Mouse (Mus musculus) CH12.LX (cell line): ENCODE measurements around the gene Elavl4. TPM values are rescaled to one million over a fixed set of nuclear protein-coding genes. Genes with fewer than 3 reads are reported as not detected.

Experiments
- DNase-seq: peaks from one replicate; pipeline ENCODE4 v3.0.0-alpha.2; 2013; ENCODE audit errors: extremely low read depth
- H3K27ac ChIP-seq: 2 replicates; pipeline ENCODE4 v1.5.1; 2012; ENCODE audit warnings: low read depth, mild to moderate bottlenecking, control low read depth, moderate library complexity; ENCODE audit not compliant: insufficient read depth
- H3K27me3 ChIP-seq: replicated peaks from 2 replicates; pipeline ENCODE3; 2012; ENCODE audit warnings: inconsistent platforms
- H3K36me3 ChIP-seq, 2 experiments: replicated peaks in 1 of 2; 2 replicates each; pipeline versions ENCODE3 to v1.6.1; 2012; ENCODE audit warnings: inconsistent platforms in 1 of 2, low read length in 1 of 2, mild to moderate bottlenecking in 1 of 2, mixed read lengths in 1 of 2, moderate library complexity in 1 of 2; ENCODE audit not compliant: control insufficient read depth in 1 of 2, insufficient read depth in 1 of 2
- H3K4me1 ChIP-seq, 2 experiments: 2 replicates each; pipeline ENCODE4 v1.6.1; 2012; ENCODE audit warnings: inconsistent platforms in 1 of 2, moderate library complexity in 1 of 2; ENCODE audit not compliant: insufficient read depth in 2 of 2, control insufficient read depth in 1 of 2
- H3K4me2 ChIP-seq: 2 replicates; pipeline ENCODE4 v1.6.1; 2012; ENCODE audit warnings: low read depth, mild to moderate bottlenecking, control low read depth; ENCODE audit not compliant: poor library complexity, insufficient read depth, severe bottlenecking
- H3K4me3 ChIP-seq, 3 experiments: fragments of 150-350 bp in 1 of 3; sonication (generic) in 1 of 3; replicated peaks in 1 of 3; 2 replicates each; pipeline versions ENCODE3 to v1.5.1; 2011 to 2012; ENCODE audit warnings: low read depth in 2 of 3, low read length in 2 of 3, mild to moderate bottlenecking in 2 of 3, moderate library complexity in 2 of 3, control low read depth in 1 of 3, improper control_type of control experiment in 1 of 3, inconsistent platforms in 1 of 3, mixed read lengths in 1 of 3; ENCODE audit not compliant: poor library complexity in 1 of 3
- H3K79me2 ChIP-seq: replicated peaks from 2 replicates; pipeline ENCODE4 v1.6.1; 2012; ENCODE audit warnings: mild to moderate bottlenecking, moderate library complexity; ENCODE audit not compliant: control insufficient read depth, poor library complexity, insufficient read depth, severe bottlenecking; ENCODE audit errors: extremely low read depth
- H3K9ac ChIP-seq: 2 replicates; pipeline ENCODE4 v1.6.1; 2012; ENCODE audit warnings: low read depth, mild to moderate bottlenecking, control low read depth, moderate library complexity; ENCODE audit not compliant: insufficient read depth
- H3K9me3 ChIP-seq: replicated peaks from 2 replicates; pipeline ENCODE3; 2012; ENCODE audit warnings: low read length, inconsistent platforms, mixed read lengths
- BHLHE40 ChIP-seq: IDR thresholded peaks from 2 replicates; pipeline ENCODE4 v1.6.1; 2011; ENCODE audit warnings: mild to moderate bottlenecking, low read depth, low read length, improper control_type of control experiment
- CHD1 ChIP-seq: IDR thresholded peaks from 2 replicates; pipeline ENCODE4 v1.6.1; 2012; ENCODE audit warnings: low read depth, low read length, improper control_type of control experiment, inconsistent platforms
- CTCF ChIP-seq, 2 experiments: IDR thresholded peaks in 1 of 2; conservative IDR thresholded peaks in 1 of 2; 2 replicates each; pipeline ENCODE4 v1.5.1; 2011 to 2012; ENCODE audit warnings: low read depth in 2 of 2, low read length in 2 of 2, improper control_type of control experiment in 1 of 2, inconsistent platforms in 1 of 2, mild to moderate bottlenecking in 1 of 2, moderate library complexity in 1 of 2
- E2F4 ChIP-seq: IDR thresholded peaks from 2 replicates; pipeline ENCODE4 v1.6.1; 2011; ENCODE audit warnings: low read depth, low read length, improper control_type of control experiment; ENCODE audit not compliant: insufficient replicate concordance
- ELF1 ChIP-seq: IDR thresholded peaks from 2 replicates; pipeline ENCODE4 v1.6.1; 2014; ENCODE audit warnings: low read depth, mild to moderate bottlenecking, inconsistent platforms, low read length, improper control_type of control experiment
- ETS1 ChIP-seq: conservative IDR thresholded peaks from 2 replicates; pipeline ENCODE4 v1.6.1; 2012; ENCODE audit warnings: low read depth, mild to moderate bottlenecking, inconsistent platforms, low read length, improper control_type of control experiment, moderate library complexity
- JUN ChIP-seq: IDR thresholded peaks from 2 replicates; pipeline ENCODE4 v1.6.1; 2011; ENCODE audit warnings: low read depth, mild to moderate bottlenecking, low read length, improper control_type of control experiment, moderate library complexity; ENCODE audit not compliant: insufficient read depth
- JUND ChIP-seq: conservative IDR thresholded peaks from 2 replicates; pipeline ENCODE4 v1.6.1; 2011; ENCODE audit warnings: low read depth, low read length, improper control_type of control experiment
- MAFK ChIP-seq: IDR thresholded peaks from 2 replicates; pipeline ENCODE4 v1.6.1; 2011; ENCODE audit warnings: low read length, improper control_type of control experiment; ENCODE audit not compliant: insufficient replicate concordance
- MAX ChIP-seq: IDR thresholded peaks from 2 replicates; pipeline ENCODE4 v1.6.1; 2011; ENCODE audit warnings: low read length, improper control_type of control experiment
- MEF2A ChIP-seq: IDR thresholded peaks from 2 replicates; pipeline ENCODE4 v1.6.1; 2014; ENCODE audit warnings: low read depth, mild to moderate bottlenecking, inconsistent platforms, low read length, improper control_type of control experiment, borderline replicate concordance
- MYC ChIP-seq: IDR thresholded peaks from 2 replicates; pipeline ENCODE4 v1.6.1; 2011; ENCODE audit warnings: low read depth, mild to moderate bottlenecking, improper control_type of control experiment, low read length
- NELFE ChIP-seq: IDR thresholded peaks from 2 replicates; pipeline ENCODE4 v1.6.1; 2011; ENCODE audit warnings: low read depth, low read length, improper control_type of control experiment
- POLR2A ChIP-seq: IDR thresholded peaks from 2 replicates; pipeline ENCODE4 v1.6.1; 2011; ENCODE audit warnings: low read depth, mild to moderate bottlenecking, improper control_type of control experiment, low read length
- RAD21 ChIP-seq: IDR thresholded peaks from 2 replicates; pipeline ENCODE4 v1.6.1; 2011; ENCODE audit warnings: low read depth, mild to moderate bottlenecking, low read length, improper control_type of control experiment, moderate library complexity
- RCOR1 ChIP-seq: conservative IDR thresholded peaks from 2 replicates; pipeline ENCODE4 v1.6.1; 2012; ENCODE audit warnings: low read depth, mild to moderate bottlenecking, inconsistent platforms, low read length, improper control_type of control experiment
- SIN3A ChIP-seq: IDR thresholded peaks from 2 replicates; pipeline ENCODE4 v1.6.1; 2012; ENCODE audit warnings: low read length, improper control_type of control experiment, inconsistent platforms
- USF1 ChIP-seq: IDR thresholded peaks from 2 replicates; pipeline ENCODE4 v1.6.1; 2014; ENCODE audit warnings: low read depth, mild to moderate bottlenecking, inconsistent platforms, low read length, improper control_type of control experiment
- USF2 ChIP-seq: conservative IDR thresholded peaks from 2 replicates; pipeline ENCODE4 v1.6.1; 2011; ENCODE audit warnings: low read depth, low read length, improper control_type of control experiment
- ZC3H11A ChIP-seq: IDR thresholded peaks from 2 replicates; pipeline ENCODE4 v1.6.1; 2012; ENCODE audit warnings: low read depth, mild to moderate bottlenecking, inconsistent platforms, low read length, improper control_type of control experiment
- ZKSCAN1 ChIP-seq: IDR thresholded peaks from 2 replicates; pipeline ENCODE4 v1.6.1; 2012; ENCODE audit warnings: low read depth, inconsistent platforms, low read length, improper control_type of control experiment, borderline replicate concordance
- ZNF384 ChIP-seq: IDR thresholded peaks from 2 replicates; pipeline ENCODE4 v1.6.1; 2012; ENCODE audit warnings: low read depth, low read length, improper control_type of control experiment, inconsistent platforms
- dilution Hi-C: fragments of 300-500 bp; cut with MboI; formaldehyde crosslinking; loops from 2 replicates; pipeline ENCODE4 v1.14.3; 2020; ENCODE audit warnings: low sequenced_read_pairs; ENCODE audit not compliant: extremely low pct_unique_long_range_greater_than_20kb, extremely low pct_ligation_motif_present
- in situ Hi-C: fragments of 300-500 bp; cut with MboI; formaldehyde crosslinking; loops from 3 replicates; pipeline ENCODE4 v1.14.3; 2019; ENCODE audit warnings: low sequenced_read_pairs, low pct_ligation_motif_present, low pct_unique_long_range_greater_than_20kb, mixed read lengths
- polyA plus RNA-seq: library from polyadenylated mRNA; unstranded; fragments of >175 nt; gene quantifications from 2 replicates; pipeline ENCODE4 v1.2.1, GENCODE M21; 2012; ENCODE audit warnings: low read depth; ENCODE audit not compliant: insufficient read length
- total RNA-seq, 2 experiments: library from RNA; depleted of rRNA; stranded (reverse); fragments of 300-350 nt in 1 of 2; fragments of >200 nt in 1 of 2; gene quantifications; 2 replicates each; pipeline ENCODE4 v1.2.3; 2012 to 2014

Gene Elavl4
- total and polyA plus RNA-seq, 3 experiments = not detected

DNA sequence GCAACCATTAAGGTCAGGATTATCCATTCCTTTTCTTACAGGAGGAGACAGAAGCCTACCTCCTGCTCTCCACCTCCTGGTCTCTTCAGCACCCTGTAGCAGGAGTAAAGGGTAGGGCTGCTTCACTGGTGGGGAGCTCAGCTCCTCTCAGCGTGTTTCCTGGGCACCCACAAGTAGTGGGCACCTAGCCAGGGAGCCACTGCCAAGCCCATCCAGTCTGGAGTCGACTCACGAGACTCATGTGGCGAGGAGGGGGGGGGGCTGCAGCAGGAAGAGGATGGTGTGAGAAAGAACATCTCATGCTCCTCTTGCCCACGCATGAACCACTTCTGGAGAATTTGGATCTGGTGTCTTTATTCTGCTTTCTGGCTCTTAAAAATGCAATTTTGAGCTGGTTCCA lies 186.5 kb downstream of the Elavl4 start:
- Histone ChIP-seq H3K9ac (no peak overlapping the region), H3K4me2 (no peak overlapping the region), H3K9me3 (no peaks in the 10 kb centered on the region), H3K36me3 (no peaks in the 10 kb centered on the region), H3K4me3 (no peak overlapping the region), H3K27me3 (peaks cover 44% of the 10 kb centered on the region), H3K4me1 (no peaks in the 10 kb centered on the region), H3K27ac (no peak overlapping the region), H3K79me2 (no peaks in the 10 kb centered on the region)
- in situ Hi-C loops (no loop called here), dilution Hi-C loops (no loop called here)
- DNase-seq = no peak
- TF ChIP-seq CHD1 (no peak), CTCF (conservative IDR thresholded peaks at IDR 0.05 in 1 of 2, IDR thresholded peaks at IDR 0.05 in 1 of 2; ENCODE audit: low read depth in 2 of 2, low read length in 2 of 2) (no peak), RAD21 (no peak), ELF1 (no peak), ETS1 (no peak), USF1 (no peak), ZKSCAN1 (no peak), E2F4 (no peak), SIN3A (no peak), NELFE (no peak), RCOR1 (no peak), POLR2A (no peak), USF2 (no peak), JUN (no peak), BHLHE40 (no peak), MYC (no peak), MAX (no peak)

DNA sequence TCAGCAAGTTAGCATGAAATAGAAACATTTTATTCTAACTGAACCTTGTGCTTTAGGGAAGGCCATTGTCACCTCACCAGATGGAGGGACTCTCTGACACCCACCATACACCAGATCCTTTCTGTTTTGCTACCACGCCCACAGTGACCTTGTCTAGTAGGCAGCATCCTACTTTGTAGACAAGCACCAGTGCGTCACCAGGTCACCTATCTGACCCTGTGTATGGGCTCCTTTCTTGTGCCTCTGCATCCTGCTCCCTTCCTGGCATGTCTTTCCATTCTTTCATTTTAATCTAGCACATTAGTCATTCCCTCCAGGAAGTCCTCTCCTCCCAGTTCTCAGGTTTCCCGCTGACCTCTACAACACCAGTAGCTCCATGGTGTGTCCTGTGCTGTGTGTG lies 190.1 kb downstream of the Elavl4 start:
- peaks cover 46% of the 10 kb centered on the region for H3K27me3 ChIP-seq
- in situ Hi-C loops = no loop called here
- no peak overlapping the region for H3K27ac ChIP-seq
- no peaks in the 10 kb centered on the region for H3K79me2 ChIP-seq
- H3K4me2 ChIP-seq = no peak overlapping the region
- dilution Hi-C loops = no loop called here
- DNase-seq = no peak
- no peaks in the 10 kb centered on the region for H3K36me3 ChIP-seq
- H3K9ac ChIP-seq = no peak overlapping the region
- TF ChIP-seq JUND (no peak), ZNF384 (no peak), MAFK (no peak), MEF2A (no peak), ZC3H11A (no peak)
- no peaks in the 10 kb centered on the region for H3K9me3 ChIP-seq
- H3K4me3 ChIP-seq = no peak overlapping the region
- H3K4me1 ChIP-seq = no peaks in the 10 kb centered on the region
